Mouse (Mus musculus): ENCODE results near the gene Tenm3. TPM values are rescaled to one million over a fixed set of nuclear protein-coding genes. Genes with fewer than 3 reads are reported as not detected.

Tenm3 gene
- polyA plus RNA-seq (2015; fragmentation: Nextera tagmentation; extraction: Ambion mirVana), result 1.9 and 2.2 TPM in 2 replicates

DNA sequence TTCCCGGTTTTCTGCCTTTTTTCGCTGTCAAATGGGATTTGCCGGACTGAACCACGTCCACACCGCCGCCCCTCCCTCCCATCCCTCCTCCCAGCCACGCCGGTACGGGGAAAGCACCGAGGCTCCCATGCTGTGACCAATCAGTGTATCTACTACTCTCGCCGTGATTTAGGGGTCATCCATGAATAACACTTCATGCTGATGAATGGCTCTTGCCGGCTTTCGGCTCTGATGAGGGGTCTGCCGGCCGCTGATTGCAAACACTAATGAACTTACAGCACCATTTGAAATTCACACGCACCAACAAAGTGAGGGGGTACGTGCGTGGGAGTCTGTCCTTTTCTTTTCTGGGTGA is at the start of gene Tenm3:
Tenm3 (minus strand) TSS at position 21 of the 355 bp plus-strand sequence.

